In the genomic region with DNA sequence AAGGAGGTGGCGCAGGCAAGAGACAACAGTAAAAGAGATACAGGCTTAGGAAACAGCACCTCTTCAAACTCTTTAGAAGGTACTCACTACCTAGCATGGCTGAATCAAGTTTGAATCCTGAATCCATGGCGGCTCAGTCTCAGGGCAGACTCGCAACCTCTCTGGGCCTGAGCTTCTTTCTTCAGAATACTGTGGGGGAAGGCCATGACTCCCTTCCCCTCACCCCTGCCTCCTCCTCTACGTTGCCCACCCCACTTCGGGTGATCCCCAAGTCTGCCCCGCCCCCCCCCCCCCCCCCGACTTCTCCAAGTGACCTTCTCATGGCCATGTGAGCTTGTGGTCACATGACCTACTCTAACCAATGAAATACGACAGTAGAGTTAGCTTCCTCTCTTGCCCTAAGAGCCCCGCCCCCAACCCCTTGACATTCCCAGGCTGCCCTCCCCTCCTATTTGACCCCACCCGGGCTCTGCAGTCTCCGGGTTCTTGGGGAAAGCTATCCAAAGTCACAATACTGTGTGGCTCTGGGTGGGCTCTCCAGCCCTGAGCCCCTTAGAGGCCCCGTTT, we compare ENCODE assay signal across 10 mouse cellular contexts. TPM values are rescaled to one million over a fixed set of nuclear protein-coding genes. Genes with fewer than 3 reads are reported as not detected.
DNase-seq lines count a peak whose midpoint lies in the region; ATAC-seq and TF ChIP-seq lines count a peak whose summit lies in the region.
"Had no signal": no experiment of that assay in that cellular context is flagged by ENCODE, and none has a peak within 500 bp of the region (broad histone marks: within the 10 kb centered on the region; RNA-seq: fewer than 3 reads in every experiment).

No protein-coding gene starts in this region.

- ATAC-seq in forebrain, embryonic 11.5 days (replicated peaks; ENCODE audit: low FRiP score) = peak; percentile 40
- no peak for ATAC-seq in forebrain, embryonic 16.5 days
- no peak for ATAC-seq in lung, embryonic 14.5 days (ENCODE audit: insufficient read depth)
- no peak for ATAC-seq in neural tube, embryonic 13.5 days (ENCODE audit: low read depth)

- H3K27me3 ChIP-seq in forebrain, embryonic 11.5 days (ENCODE audit: control insufficient read depth, insufficient read depth, low read length) = no peaks in the 10 kb centered on the region
- peaks cover 3% of the 10 kb centered on the region; the same call in 1 of the 2 replicates for H3K27me3 ChIP-seq in forebrain, embryonic 16.5 days (replicated peaks; ENCODE audit: control insufficient read depth, insufficient read depth, low read length)
- no peaks in the 10 kb centered on the region for H3K27me3 ChIP-seq in lung, embryonic 14.5 days (ENCODE audit: insufficient read depth, low read length)
- peaks cover 16% of the 10 kb centered on the region; the same call in 1 of the 2 replicates for H3K27me3 ChIP-seq in embryonic facial prominence, embryonic 10.5 days (replicated peaks; ENCODE audit: low read depth, poor library complexity, severe bottlenecking)
- H3K27me3 ChIP-seq in neural tube, embryonic 13.5 days = no peaks in the 10 kb centered on the region

- no peaks in the 10 kb centered on the region for H3K36me3 ChIP-seq in forebrain, embryonic 11.5 days (ENCODE audit: control insufficient read depth, insufficient read depth, low read length)
- H3K36me3 ChIP-seq in forebrain, embryonic 16.5 days (ENCODE audit: control insufficient read depth, insufficient read depth) = no peaks in the 10 kb centered on the region
- no peaks in the 10 kb centered on the region for H3K36me3 ChIP-seq in lung, embryonic 14.5 days (ENCODE audit: insufficient read depth)
- no peaks in the 10 kb centered on the region for H3K36me3 ChIP-seq in embryonic facial prominence, embryonic 10.5 days (replicated peaks)
- H3K36me3 ChIP-seq in neural tube, embryonic 13.5 days = no peaks in the 10 kb centered on the region

- peak; percentile 73 for DNase-seq in forebrain, embryonic 11.5 days (ENCODE audit: low spot score)
- DNase-seq in lung, embryonic 14.5 days = peak; percentile 62
- DNase-seq in lung, postnatal 14 days = no peak
- peak; percentile 74 for DNase-seq in embryonic facial prominence, embryonic 10.5 days (ENCODE audit: low spot score)
- no peak for DNase-seq in urinary bladder, postnatal 25 days (ENCODE audit: low spot score)
- no peak for DNase-seq in thymus, postnatal 10 days (ENCODE audit: low spot score in 2 of 2)
- DNase-seq: kidney, adult 18-20 months; right cerebral cortex, postnatal 4 days had no signal

- 19% methylated on average over 12 of the region's 12 CpGs for WGBS in forebrain, embryonic 11.5 days
- WGBS in forebrain, embryonic 16.5 days = 20% methylated on average over 10 of the region's 12 CpGs
- WGBS in lung, embryonic 14.5 days = 23% methylated on average over 10 of the region's 12 CpGs
- 21% methylated on average over 12 of the region's 12 CpGs for WGBS in embryonic facial prominence, embryonic 10.5 days
- WGBS in neural tube, embryonic 13.5 days = 18% methylated on average over 12 of the region's 12 CpGs

- H3K4me2 ChIP-seq in forebrain, embryonic 11.5 days (ENCODE audit: low read depth, low read length, severe bottlenecking) = peak overlapping the region; percentile 34; the same call in 1 of the 2 replicates
- H3K4me2 ChIP-seq in forebrain, embryonic 16.5 days (ENCODE audit: low read length) = no peak overlapping the region
- H3K4me2 ChIP-seq in lung, embryonic 14.5 days = peak overlapping the region; percentile 36
- H3K4me2 ChIP-seq in neural tube, embryonic 13.5 days = peak overlapping the region; percentile 22; the same call in 1 of the 2 replicates

- no peak for TF ChIP-seq CTCF in lung, embryonic 14.5 days (IDR thresholded peaks at IDR 0.05; ENCODE audit: low read depth)

- no peak overlapping the region for H3K27ac ChIP-seq in forebrain, embryonic 11.5 days (ENCODE audit: low read depth, low read length)
- H3K27ac ChIP-seq in forebrain, embryonic 16.5 days (ENCODE audit: low read length) = no peak overlapping the region
- no peak overlapping the region for H3K27ac ChIP-seq in lung, embryonic 14.5 days (ENCODE audit: low read depth)
- H3K27ac ChIP-seq in embryonic facial prominence, embryonic 10.5 days (replicated peaks) = peak overlapping the region; percentile 67
- H3K27ac ChIP-seq in neural tube, embryonic 13.5 days (replicated peaks) = no peak overlapping the region

- H3K9me3 ChIP-seq in forebrain, embryonic 11.5 days (ENCODE audit: control insufficient read depth, low read length) = peaks cover 6% of the 10 kb centered on the region; the same call in 1 of the 2 replicates
- H3K9me3 ChIP-seq in forebrain, embryonic 16.5 days (ENCODE audit: control insufficient read depth, low read length) = peaks cover 4% of the 10 kb centered on the region; the same call in 1 of the 2 replicates
- no peaks in the 10 kb centered on the region for H3K9me3 ChIP-seq in lung, embryonic 14.5 days (ENCODE audit: low read depth, low read length)
- H3K9me3 ChIP-seq in embryonic facial prominence, embryonic 10.5 days = peaks cover 9% of the 10 kb centered on the region
- 0 out of 2 replicates have a peak, but pooled peaks cover 5% of the 10 kb centered on the region for H3K9me3 ChIP-seq in neural tube, embryonic 13.5 days

- peak overlapping the region; percentile 29; the same call in 1 of the 2 replicates for H3K9ac ChIP-seq in forebrain, embryonic 11.5 days (ENCODE audit: low read length)
- H3K9ac ChIP-seq in forebrain, embryonic 16.5 days (replicated peaks; ENCODE audit: low read depth, low read length) = no peak overlapping the region
- no peak overlapping the region for H3K9ac ChIP-seq in lung, embryonic 14.5 days
- H3K9ac ChIP-seq in neural tube, embryonic 13.5 days = no peak overlapping the region

- 0 out of 2 replicates have a peak overlapping the region, but pooled peaks have one; percentile 7 for H3K4me3 ChIP-seq in forebrain, embryonic 11.5 days (ENCODE audit: low read depth, low read length)
- no peak overlapping the region for H3K4me3 ChIP-seq in forebrain, embryonic 16.5 days (replicated peaks; ENCODE audit: low read length)
- H3K4me3 ChIP-seq in lung, embryonic 14.5 days (ENCODE audit: low read depth, low read length) = no peak overlapping the region
- H3K4me3 ChIP-seq in embryonic facial prominence, embryonic 10.5 days = peak overlapping the region; percentile 42
- no peak overlapping the region for H3K4me3 ChIP-seq in neural tube, embryonic 13.5 days

- peaks cover 2% of the 10 kb centered on the region; the same call in 1 of the 2 replicates for H3K4me1 ChIP-seq in forebrain, embryonic 11.5 days (replicated peaks; ENCODE audit: control insufficient read depth, insufficient read depth, low read length)
- H3K4me1 ChIP-seq in forebrain, embryonic 16.5 days (replicated peaks; ENCODE audit: control insufficient read depth, insufficient read depth, low read length) = peaks cover 9% of the 10 kb centered on the region
- peaks cover 8% of the 10 kb centered on the region for H3K4me1 ChIP-seq in lung, embryonic 14.5 days (ENCODE audit: insufficient read depth)
- H3K4me1 ChIP-seq in embryonic facial prominence, embryonic 10.5 days = peaks cover 38% of the 10 kb centered on the region
- H3K4me1 ChIP-seq in neural tube, embryonic 13.5 days (replicated peaks) = peaks cover 28% of the 10 kb centered on the region

RNA-seq across cellular contexts. Expression of a gene that starts 10.9 kb away (rescaled TPM):
- 11.3 and 13.2 TPM in 2 replicates for polyA plus RNA-seq in forebrain, embryonic 11.5 days (2014; fragmentation: Nextera tagmentation; extraction: Ambion mirVana)
- polyA plus RNA-seq in forebrain, embryonic 16.5 days (2015; fragmentation: Nextera tagmentation; extraction: Ambion mirVana) = 32.0 and 36.2 TPM in 2 replicates
- 3.6 and 4.0 TPM in 2 replicates for polyA plus RNA-seq in lung, embryonic 14.5 days (2014; fragmentation: Nextera tagmentation; extraction: Ambion mirVana)
- 4.9 and 5.1 TPM in 2 replicates for polyA plus RNA-seq in embryonic facial prominence, embryonic 10.5 days (2016; fragmentation: Nextera tagmentation; extraction: Ambion mirVana)
- polyA plus RNA-seq in neural tube, embryonic 13.5 days (2015; fragmentation: Nextera tagmentation; extraction: Ambion mirVana) = 28.5 and 29.8 TPM in 2 replicates

RNA-seq across cellular contexts. Expression of a gene that starts 39.9 kb away (rescaled TPM):
- polyA plus RNA-seq in forebrain, embryonic 11.5 days (2014; fragmentation: Nextera tagmentation; extraction: Ambion mirVana) = not detected in 2 replicates
- 0.44 and 1.0 TPM in 2 replicates for polyA plus RNA-seq in forebrain, embryonic 16.5 days (2015; fragmentation: Nextera tagmentation; extraction: Ambion mirVana)
- 0.42 and 2.4 TPM in 2 replicates for polyA plus RNA-seq in lung, embryonic 14.5 days (2014; fragmentation: Nextera tagmentation; extraction: Ambion mirVana)
- polyA plus RNA-seq in embryonic facial prominence, embryonic 10.5 days (2016; fragmentation: Nextera tagmentation; extraction: Ambion mirVana) = 0.57 TPM in 1 of 2 replicates, not detected in the other
- polyA plus RNA-seq in neural tube, embryonic 13.5 days (2015; fragmentation: Nextera tagmentation; extraction: Ambion mirVana) = 2.9 and 7.2 TPM in 2 replicates

Comparison
In these comparisons a context has a peak if more than half of its experiments do, and no peak if none do; other contexts are left out.
1. DNase-seq: peak in forebrain, embryonic 11.5 days (single experiment), lung, embryonic 14.5 days (single experiment) and embryonic facial prominence, embryonic 10.5 days (single experiment); none in lung, postnatal 14 days (single experiment), urinary bladder, postnatal 25 days (single experiment) and thymus, postnatal 10 days (0 of 2).
2. H3K4me3 ChIP-seq: peak in forebrain, embryonic 11.5 days (single experiment) and embryonic facial prominence, embryonic 10.5 days (single experiment); none in forebrain, embryonic 16.5 days (single experiment), lung, embryonic 14.5 days (single experiment) and neural tube, embryonic 13.5 days (single experiment).